Mouse (Mus musculus) limb, embryonic 13.5 days (tissue): ENCODE data around the gene Golga4. TPM values are rescaled to one million over a fixed set of nuclear protein-coding genes. Genes with fewer than 3 reads are reported as not detected.

Experiments
- ATAC-seq: fragments of 200-750 bp; cut with Nextera tagmentation; 2 replicates; pipeline ENCODE4 v1.8.0; 2017; ENCODE audit warnings: low read depth, moderate number of reproducible peaks, moderate TSS enrichment; ENCODE audit not compliant: low FRiP score
- H3K27ac ChIP-seq: fragments of 300-500 bp; sonication (generic); 2 replicates; pipeline ENCODE4 v1.5.1; 2015; ENCODE audit warnings: inconsistent platforms, mild to moderate bottlenecking, moderate library complexity
- H3K27me3 ChIP-seq: fragments of 300-500 bp; sonication (generic); 2 replicates; pipeline ENCODE4 v1.6.1; 2015; ENCODE audit warnings: mild to moderate bottlenecking, inconsistent platforms
- H3K36me3 ChIP-seq: fragments of 300-500 bp; sonication (generic); 2 replicates; pipeline ENCODE4 v1.6.1; 2015; ENCODE audit warnings: inconsistent platforms, mild to moderate bottlenecking, moderate library complexity
- H3K4me1 ChIP-seq: fragments of 300-500 bp; sonication (generic); 2 replicates; pipeline ENCODE4 v1.6.1; 2015; ENCODE audit warnings: inconsistent platforms
- H3K4me2 ChIP-seq: fragments of 300-500 bp; sonication (generic); replicated peaks from 2 replicates; pipeline ENCODE4 v1.6.1; 2015; ENCODE audit warnings: inconsistent platforms, mild to moderate bottlenecking, moderate library complexity
- H3K4me3 ChIP-seq: fragments of 300-500 bp; sonication (generic); 2 replicates; pipeline ENCODE4 v1.5.1; 2015; ENCODE audit warnings: moderate library complexity, mild to moderate bottlenecking, inconsistent platforms
- H3K9ac ChIP-seq: fragments of 300-500 bp; sonication (generic); 2 replicates; pipeline ENCODE4 v1.6.1; 2015; ENCODE audit warnings: mild to moderate bottlenecking, inconsistent platforms
- H3K9me3 ChIP-seq: fragments of 300-500 bp; sonication (generic); 2 replicates; pipeline ENCODE4 v1.6.1; 2016; ENCODE audit warnings: inconsistent platforms
- WGBS: fragments of 180-500 bp; shearing (Covaris S2); methylation state at CpG from one replicate; pipeline ENCODE4 v1.1.7; 2015; 5-methylcytosine and 5-hydroxymethylcytosine counted together
- polyA plus RNA-seq: library from polyadenylated mRNA; unstranded; fragments of >200 nt; fragmentation: Nextera tagmentation; extraction: Ambion mirVana; gene quantifications from 2 replicates; pipeline ENCODE4 v1.2.1, GENCODE M21; 2015

Gene Golga4
- polyA plus RNA-seq, 1 experiment from 2014 or later: 56.0 TPM

DNA sequence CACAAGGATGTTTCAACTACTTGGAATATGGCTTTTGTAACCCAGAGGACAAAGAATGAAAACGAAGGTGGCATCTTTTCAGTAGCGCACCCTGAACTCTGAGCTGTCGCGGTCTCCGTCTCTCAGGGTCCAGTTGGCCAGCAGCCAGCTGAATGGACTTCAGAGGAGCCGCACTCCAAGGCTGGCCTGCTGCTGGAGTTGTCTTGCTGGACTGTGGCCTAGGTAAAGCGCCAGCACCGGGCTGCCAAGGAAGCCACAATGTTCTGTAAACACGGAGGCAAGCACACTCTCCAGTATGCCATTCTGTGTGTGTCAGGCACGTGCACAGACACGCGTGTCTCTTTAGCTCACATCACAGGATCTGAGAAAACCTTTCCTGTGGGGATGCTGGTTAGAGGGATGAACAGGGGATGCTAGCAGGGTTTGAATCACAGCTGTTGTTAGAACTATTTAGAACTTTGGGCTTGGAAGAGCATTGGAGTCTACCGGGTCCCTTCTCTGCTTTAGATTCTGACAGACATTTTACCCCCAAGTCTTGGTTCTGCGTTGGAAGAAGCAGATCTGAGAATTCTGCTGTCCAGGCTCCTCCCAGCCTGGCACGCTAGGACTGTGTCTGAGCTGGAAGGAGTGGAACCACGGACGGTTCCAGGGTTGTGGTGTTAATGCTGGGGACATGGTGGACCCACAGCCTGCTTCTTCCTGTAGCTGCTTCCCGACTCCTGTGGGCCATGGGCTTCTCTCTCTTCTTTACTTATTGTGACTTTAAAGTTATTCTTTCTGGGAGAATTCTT lies 116.5 kb downstream of the Golga4 start:
- no peaks in the 10 kb centered on the region for H3K27me3 ChIP-seq
- H3K9me3 ChIP-seq: no peaks in the 10 kb centered on the region
- H3K4me3 ChIP-seq: no peak overlapping the region
- peaks cover 32% of the 10 kb centered on the region for H3K4me1 ChIP-seq
- no peak for ATAC-seq
- no peak overlapping the region for H3K9ac ChIP-seq
- 86% methylated on average over 18 of the region's 18 CpGs for WGBS
- no peak overlapping the region for H3K4me2 ChIP-seq
- H3K36me3 ChIP-seq: peaks cover 8% of the 10 kb centered on the region
- no peak overlapping the region for H3K27ac ChIP-seq

DNA sequence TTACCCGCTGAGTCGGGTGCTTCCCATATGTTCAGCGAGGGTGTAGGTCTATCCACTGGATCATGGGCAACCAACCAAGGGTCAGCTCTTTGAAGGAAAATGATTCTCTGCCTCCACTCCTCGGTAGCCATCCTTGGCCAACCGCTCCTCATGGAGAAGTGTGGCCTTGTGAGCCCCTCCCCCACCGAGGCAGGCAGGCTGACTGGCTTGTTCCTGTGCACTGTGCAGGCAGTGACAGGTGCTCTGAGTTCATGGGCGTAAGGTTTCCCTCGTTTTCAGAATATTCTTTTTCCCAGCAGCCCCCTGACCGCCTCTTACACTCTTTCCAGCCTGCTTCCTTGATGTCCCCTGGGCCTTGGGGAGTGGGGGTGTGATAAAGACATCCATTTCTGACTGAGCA lies 117.4 kb downstream of the Golga4 start:
- Histone ChIP-seq H3K4me3 (no peak overlapping the region), H3K9ac (no peak overlapping the region), H3K9me3 (no peaks in the 10 kb centered on the region), H3K27ac (no peak overlapping the region), H3K36me3 (peaks cover 17% of the 10 kb centered on the region), H3K4me2 (no peak overlapping the region), H3K27me3 (no peaks in the 10 kb centered on the region), H3K4me1 (peaks cover 32% of the 10 kb centered on the region)
- no peak for ATAC-seq
- WGBS: 64% methylated on average over 9 of the region's 9 CpGs

DNA sequence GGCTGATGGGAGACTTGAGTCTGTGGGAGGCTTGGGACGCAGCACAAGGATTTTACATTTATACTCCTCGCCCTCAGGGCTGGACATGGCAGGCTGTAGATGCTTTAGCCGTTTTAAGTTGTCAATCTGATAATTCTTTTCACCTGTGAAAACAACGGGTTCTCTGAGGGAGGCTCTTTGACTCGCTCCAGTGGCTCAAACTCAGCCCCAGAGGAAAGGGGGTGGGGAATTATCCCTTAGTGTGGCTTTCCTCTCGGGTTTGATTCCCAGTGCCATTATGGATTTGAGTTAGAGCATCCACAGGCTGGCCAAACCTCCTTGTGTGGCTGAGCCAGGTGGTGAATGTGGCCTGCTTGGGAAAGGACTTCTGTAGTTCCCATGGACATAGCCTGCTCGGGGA lies 118.1 kb downstream of the Golga4 start:
- peaks cover 32% of the 10 kb centered on the region for H3K4me1 ChIP-seq
- no peak overlapping the region for H3K27ac ChIP-seq
- H3K36me3 ChIP-seq: peaks cover 23% of the 10 kb centered on the region
- H3K9ac ChIP-seq: no peak overlapping the region
- H3K4me2 ChIP-seq: no peak overlapping the region
- no peaks in the 10 kb centered on the region for H3K27me3 ChIP-seq
- no peak overlapping the region for H3K4me3 ChIP-seq
- 28% methylated on average over 7 of the region's 7 CpGs for WGBS
- no peak for ATAC-seq
- no peaks in the 10 kb centered on the region for H3K9me3 ChIP-seq

DNA sequence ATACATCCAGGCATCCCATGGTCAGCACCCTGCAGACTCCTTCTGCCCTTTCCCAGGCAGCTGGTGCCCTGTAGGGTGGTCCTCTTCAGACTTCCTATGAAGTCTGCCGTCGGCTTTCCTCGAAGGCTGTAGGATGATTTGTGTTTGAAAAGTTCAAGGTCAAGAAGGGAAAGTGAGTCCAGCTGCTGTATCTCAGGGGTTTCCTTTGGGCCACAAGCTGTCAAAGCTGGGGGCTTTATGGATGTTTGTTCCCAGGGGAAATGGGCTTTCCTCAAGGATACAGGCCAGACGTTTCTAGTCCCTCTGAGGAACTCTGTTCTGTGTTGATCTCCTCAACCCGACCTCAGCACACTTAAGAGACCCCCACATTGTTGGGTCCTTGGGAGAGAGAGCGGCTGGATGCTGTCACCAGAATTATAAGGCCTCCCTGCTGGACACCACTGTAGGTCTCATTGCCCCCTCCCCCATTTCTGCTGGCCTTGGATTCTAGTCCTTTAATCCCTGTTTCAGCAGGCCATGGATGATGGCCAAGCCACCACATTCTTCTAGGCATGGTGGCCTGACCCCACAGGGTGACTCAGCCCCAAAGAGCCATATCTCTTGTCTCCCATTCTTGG lies 123.8 kb downstream of the Golga4 start:
- H3K4me1 ChIP-seq: peaks cover 8% of the 10 kb centered on the region
- no peak for ATAC-seq
- no peaks in the 10 kb centered on the region for H3K9me3 ChIP-seq
- H3K36me3 ChIP-seq: peaks cover 43% of the 10 kb centered on the region
- H3K27ac ChIP-seq: no peak overlapping the region
- 31% methylated on average over 6 of the region's 6 CpGs for WGBS
- H3K4me2 ChIP-seq: no peak overlapping the region
- no peak overlapping the region for H3K4me3 ChIP-seq
- no peaks in the 10 kb centered on the region for H3K27me3 ChIP-seq
- no peak overlapping the region for H3K9ac ChIP-seq

Other genes starting within 250 kb of the Golga4 start
- gene Eomes, start 28.1 kb upstream of the Golga4 start, polyA plus RNA-seq: 0.28 and 0.71 TPM in 2 replicates
- gene Itga9, start 100.4 kb downstream of the Golga4 start, polyA plus RNA-seq: 9.1 and 10.9 TPM in 2 replicates